Mouse (Mus musculus) ES-Bruce4 (cell line): ENCODE measurements around the gene Tekt4.

Source experiments
- EP300 ChIP-seq: IDR thresholded peaks from 2 replicates; pipeline ENCODE4 v1.6.1; 2011; ENCODE audit warnings: low read depth, low read length; ENCODE audit not compliant: insufficient read depth
- POLR2A ChIP-seq: IDR thresholded peaks from one replicate; pipeline ENCODE4 v1.8.1; 2011; ENCODE audit warnings: low read length; ENCODE audit not compliant: insufficient read depth

GRCm38 (mm10) chr17:25516315-25516714 is 61.9 kb downstream of the Tekt4 start:
- TF ChIP-seq POLR2A (no peak), EP300 (no peak)
